9 mouse cellular contexts compared by ENCODE assay signal in the genomic region with DNA sequence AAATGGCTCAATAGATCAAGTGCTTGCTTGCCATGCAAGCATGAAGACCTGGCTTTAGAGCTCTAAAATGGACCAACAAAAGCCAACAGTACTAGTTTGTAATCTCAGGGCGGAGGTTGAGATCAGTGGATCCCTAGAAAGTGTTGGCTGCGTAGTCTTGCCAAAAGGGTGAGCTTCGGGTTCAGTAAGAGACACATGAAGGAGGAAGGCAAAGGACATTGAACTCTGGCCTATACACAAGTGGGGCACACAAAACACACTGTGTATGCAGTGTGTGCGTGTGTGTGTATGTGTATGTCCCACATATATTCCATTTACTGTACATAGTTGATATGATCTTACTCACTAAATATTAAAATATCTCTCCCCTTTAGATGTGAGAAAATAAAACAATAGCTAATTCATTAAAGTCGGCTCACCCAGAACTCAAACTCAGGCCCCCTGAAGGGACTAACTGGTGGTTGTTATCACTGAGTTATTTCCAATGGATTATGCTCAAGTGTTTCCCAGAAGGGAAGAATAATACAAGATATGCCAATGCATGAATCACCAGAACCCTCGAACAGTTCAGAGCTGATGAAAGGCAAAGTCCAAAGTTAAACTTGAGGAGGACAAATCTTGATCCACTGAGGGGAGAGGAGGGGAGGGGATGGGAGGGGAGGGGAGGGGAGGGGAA. TPM values are rescaled to one million over a fixed set of nuclear protein-coding genes. Genes with fewer than 3 reads are reported as not detected.
DNase-seq lines count a peak whose midpoint lies in the region; ATAC-seq and TF ChIP-seq lines count a peak whose summit lies in the region.
"Had no signal": no experiment of that assay in that cellular context is flagged by ENCODE, and none has a peak within 500 bp of the region (broad histone marks: within the 10 kb centered on the region; RNA-seq: fewer than 3 reads in every experiment).

No protein-coding gene starts in this region.

- no peak overlapping the region for H3K9ac ChIP-seq in kidney, postnatal 0 days (ENCODE audit: low read depth, low read length)
- H3K9ac ChIP-seq in limb, embryonic 12.5 days (replicated peaks): peak overlapping the region; percentile 72; the same call in 1 of the 2 replicates
- H3K9ac ChIP-seq in neural tube, embryonic 15.5 days (replicated peaks): peak overlapping the region; percentile 72

- H3K4me3 ChIP-seq in kidney, postnatal 0 days (replicated peaks; ENCODE audit: low read depth, low read length): peak overlapping the region; percentile 42; the same call in 1 of the 2 replicates
- H3K4me3 ChIP-seq in embryonic fibroblast, embryonic 13.5 days (ENCODE audit: insufficient read depth, low read length): peak overlapping the region; percentile 48; the same call in 1 of the 2 replicates
- peak overlapping the region; percentile 54 for H3K4me3 ChIP-seq in limb, embryonic 12.5 days (replicated peaks)
- H3K4me3 ChIP-seq in neural tube, embryonic 15.5 days (replicated peaks): peak overlapping the region; percentile 61

- DNase-seq in kidney, postnatal 0 days (ENCODE audit: low spot score): no peak
- no peak for DNase-seq in kidney, adult 11 months
- no peak for DNase-seq in thymus, adult 18-20 months
- DNase-seq in frontal cortex, postnatal 14 days (ENCODE audit: low spot score in 2 of 2): no peak

- ATAC-seq in kidney, postnatal 0 days (replicated peaks; ENCODE audit: low FRiP score, low read depth): no peak
- ATAC-seq in limb, embryonic 12.5 days (ENCODE audit: insufficient number of reproducible peaks, insufficient read depth, low FRiP score, low TSS enrichment, low read depth): no peak
- ATAC-seq in neural tube, embryonic 15.5 days (ENCODE audit: low FRiP score): no peak
- no peak for ATAC-seq in granulocyte monocyte progenitor cell, adult 5-6 weeks (replicated peaks; ENCODE audit: poor library complexity, severe bottlenecking)

- 72% methylated on average over 6 of the region's 6 CpGs for WGBS in kidney, postnatal 0 days
- WGBS in limb, embryonic 12.5 days: 81% methylated on average over 6 of the region's 6 CpGs
- 71% methylated on average over 6 of the region's 6 CpGs for WGBS in neural tube, embryonic 15.5 days

- 0 out of 2 replicates have a peak, but pooled peaks cover 10% of the 10 kb centered on the region for H3K4me1 ChIP-seq in kidney, postnatal 0 days (replicated peaks; ENCODE audit: insufficient read depth, low read length)
- H3K4me1 ChIP-seq in embryonic fibroblast, embryonic 13.5 days (ENCODE audit: control insufficient read depth, insufficient read depth, low read length): peaks cover 3% of the 10 kb centered on the region; the same call in 1 of the 2 replicates
- H3K4me1 ChIP-seq in limb, embryonic 12.5 days (replicated peaks): peaks cover 10% of the 10 kb centered on the region; the same call in 1 of the 2 replicates
- H3K4me1 ChIP-seq in neural tube, embryonic 15.5 days: peaks cover 25% of the 10 kb centered on the region

- no peak for TF ChIP-seq POLR2A in embryonic fibroblast, embryonic 13.5 days (IDR thresholded peaks at IDR 0.05; ENCODE audit: low read depth, low read length)

- no peaks in the 10 kb centered on the region for H3K27me3 ChIP-seq in kidney, postnatal 0 days (ENCODE audit: insufficient read depth, low read length)
- H3K27me3 ChIP-seq in limb, embryonic 12.5 days: no peaks in the 10 kb centered on the region
- no peaks in the 10 kb centered on the region for H3K27me3 ChIP-seq in neural tube, embryonic 15.5 days (replicated peaks)
- H3K27me3 ChIP-seq: Patski had no signal

- H3K36me3 ChIP-seq in kidney, postnatal 0 days (ENCODE audit: insufficient read depth, low read length): no peaks in the 10 kb centered on the region
- no peaks in the 10 kb centered on the region for H3K36me3 ChIP-seq in limb, embryonic 12.5 days
- no peaks in the 10 kb centered on the region for H3K36me3 ChIP-seq in neural tube, embryonic 15.5 days

- peak overlapping the region; percentile 88 for H3K27ac ChIP-seq in kidney, postnatal 0 days
- peak overlapping the region; percentile 12 for H3K27ac ChIP-seq in embryonic fibroblast, embryonic 13.5 days (ENCODE audit: insufficient read depth, low read length)
- H3K27ac ChIP-seq in limb, embryonic 12.5 days: peak overlapping the region; percentile 88; the same call in 1 of the 2 replicates
- H3K27ac ChIP-seq in neural tube, embryonic 15.5 days (replicated peaks): peak overlapping the region; percentile 92

- peak overlapping the region; percentile 66 for H3K4me2 ChIP-seq in kidney, postnatal 0 days (ENCODE audit: low read length)
- peak overlapping the region; percentile 71 for H3K4me2 ChIP-seq in limb, embryonic 12.5 days
- H3K4me2 ChIP-seq in neural tube, embryonic 15.5 days: peak overlapping the region; percentile 80

- no peak for TF ChIP-seq CTCF in kidney, postnatal 0 days (IDR thresholded peaks at IDR 0.05; ENCODE audit: low read depth)
- no peak for TF ChIP-seq CTCF in embryonic fibroblast, embryonic 13.5 days (IDR thresholded peaks at IDR 0.05; ENCODE audit: borderline replicate concordance, insufficient read depth, low read length)

- H3K9me3 ChIP-seq in kidney, postnatal 0 days (replicated peaks; ENCODE audit: low read length): no peaks in the 10 kb centered on the region
- H3K9me3 ChIP-seq in limb, embryonic 12.5 days: no peaks in the 10 kb centered on the region
- H3K9me3 ChIP-seq in neural tube, embryonic 15.5 days (replicated peaks): no peaks in the 10 kb centered on the region

RNA-seq across cellular contexts. Expression of gene Insr, which starts 57.3 kb away (rescaled TPM):
- polyA plus RNA-seq in kidney, postnatal 0 days (2015; fragmentation: Nextera tagmentation; extraction: Ambion mirVana): 26.5 and 27.2 TPM in 2 replicates
- 30.6 and 31.2 TPM in 2 replicates for polyA plus RNA-seq in embryonic fibroblast, embryonic 13.5 days (2011; ENCODE audit: insufficient read length, low read depth, missing spikeins)
- 36.2 and 36.9 TPM in 2 replicates for polyA plus RNA-seq in limb, embryonic 12.5 days (2016; fragmentation: Nextera tagmentation; extraction: Ambion mirVana)
- polyA plus RNA-seq in neural tube, embryonic 15.5 days (2015; fragmentation: Nextera tagmentation; extraction: Ambion mirVana): 50.7 and 52.0 TPM in 2 replicates
- total RNA-seq in granulocyte monocyte progenitor cell, adult 5-6 weeks (2014; fragmentation: Nextera tagmentation): 24.1 and 27.3 TPM in 2 replicates
- total RNA-seq in granulocyte monocyte progenitor cell, adult 5-6 weeks (2017): 12.2 and 12.3 TPM in 2 replicates

Comparison
In these comparisons a context has a peak if more than half of its experiments do, and no peak if none do; other contexts are left out.
1. H3K27ac ChIP-seq: peak in every context shown above with its lines; median percentile 92 in neural tube, embryonic 15.5 days; 88 in kidney, postnatal 0 days; 88 in limb, embryonic 12.5 days; 12 in embryonic fibroblast, embryonic 13.5 days.